Mouse (Mus musculus): Measurements from ENCODE around the gene Cdk5r1.

The Cdk5r1 gene

GRCm38 (mm10) chr11:80504519-80505385 is 27.9 kb downstream of the Cdk5r1 start:
- no peak for DNase-seq (ENCODE audit: low spot score)

DNA sequence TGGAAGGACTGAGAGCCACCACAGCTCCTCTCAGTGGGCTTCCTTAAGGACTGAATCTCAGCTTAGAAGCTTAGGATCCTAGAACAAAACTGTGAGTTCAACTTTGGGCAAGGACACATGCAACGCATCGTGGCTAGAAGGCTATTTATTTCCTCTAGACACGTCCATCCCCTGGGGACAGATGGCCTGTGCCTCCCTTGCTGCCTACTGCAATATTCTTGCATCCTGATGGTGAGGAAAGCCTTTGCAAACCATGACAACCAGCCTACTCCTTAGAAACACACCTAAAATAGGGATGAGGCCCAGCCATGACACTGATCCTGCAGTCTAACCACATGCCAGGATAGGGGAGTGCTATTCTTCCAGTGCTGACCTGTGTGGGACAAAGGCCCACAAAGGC is 28.8 kb downstream of the Cdk5r1 start:
- DNase-seq (ENCODE audit: low spot score), result no peak

DNA sequence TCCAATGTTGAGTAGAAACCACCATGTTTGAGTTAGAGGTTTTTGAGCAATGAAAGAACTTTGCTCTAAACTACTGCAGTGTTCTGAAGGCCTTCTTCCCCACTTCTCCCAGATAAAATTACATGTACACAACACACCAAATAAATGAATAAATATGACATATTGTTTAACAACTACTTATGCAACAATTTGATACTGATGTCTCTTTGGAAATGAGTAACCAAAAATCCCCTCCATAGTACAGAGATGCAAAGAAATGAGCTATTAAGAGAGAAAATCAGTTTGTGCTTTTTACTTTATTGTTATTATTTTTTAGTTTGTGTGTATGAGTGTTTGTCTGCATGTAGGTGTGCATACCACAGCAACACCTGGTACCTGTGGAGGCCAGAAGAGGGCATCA is 29.7 kb downstream of the Cdk5r1 start:
- no peak for DNase-seq (ENCODE audit: low spot score)

- DNase-seq (ENCODE audit: low spot score), result no peak
Observed at GRCm38 (mm10) chr11:80507791-80508190, 31.0 kb downstream of the Cdk5r1 start.

DNA sequence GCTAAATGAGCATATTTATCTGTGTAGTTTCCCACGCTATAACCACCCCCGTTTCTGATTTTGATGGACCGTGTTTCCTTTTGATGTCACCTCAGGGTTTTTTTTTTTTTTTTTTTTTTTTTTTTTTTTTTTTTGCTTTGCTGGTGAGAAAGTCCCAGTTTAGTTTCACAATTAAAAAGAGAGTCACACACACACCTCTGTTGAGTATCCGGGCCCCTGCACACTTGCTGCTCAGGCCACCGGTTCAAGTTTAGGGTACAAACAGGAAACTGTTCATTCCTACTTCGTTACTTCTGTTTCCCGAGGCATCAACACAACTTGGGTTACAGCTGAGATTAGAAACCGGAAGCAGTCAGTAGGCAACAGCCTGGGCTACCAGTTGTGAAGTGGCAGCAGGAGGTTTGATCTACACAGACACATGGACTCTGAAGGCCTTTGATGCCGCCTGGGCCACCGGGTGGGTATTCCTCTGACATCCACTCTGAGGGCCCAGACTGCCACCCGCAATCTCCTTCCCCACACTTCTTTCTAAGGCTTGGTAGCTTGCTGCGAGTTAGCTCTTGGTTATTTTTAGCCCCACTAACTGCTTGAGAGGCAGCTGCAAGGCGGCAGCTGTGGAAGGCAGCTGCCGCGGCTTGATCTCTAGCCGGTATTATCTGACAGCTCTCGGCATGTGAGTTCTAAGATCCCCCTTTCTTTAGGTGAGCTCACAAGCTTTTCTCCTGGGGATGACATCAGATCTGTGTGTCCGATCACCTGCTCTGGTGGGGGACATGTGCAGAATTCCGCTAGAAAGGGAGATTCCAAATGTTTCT is 31.7 kb downstream of the Cdk5r1 start:
- DNase-seq (ENCODE audit: low spot score), result no peak

- DNase-seq (ENCODE audit: low spot score), result no peak
Observed at GRCm38 (mm10) chr11:80509176-80509506, 32.3 kb downstream of the Cdk5r1 start.

DNA sequence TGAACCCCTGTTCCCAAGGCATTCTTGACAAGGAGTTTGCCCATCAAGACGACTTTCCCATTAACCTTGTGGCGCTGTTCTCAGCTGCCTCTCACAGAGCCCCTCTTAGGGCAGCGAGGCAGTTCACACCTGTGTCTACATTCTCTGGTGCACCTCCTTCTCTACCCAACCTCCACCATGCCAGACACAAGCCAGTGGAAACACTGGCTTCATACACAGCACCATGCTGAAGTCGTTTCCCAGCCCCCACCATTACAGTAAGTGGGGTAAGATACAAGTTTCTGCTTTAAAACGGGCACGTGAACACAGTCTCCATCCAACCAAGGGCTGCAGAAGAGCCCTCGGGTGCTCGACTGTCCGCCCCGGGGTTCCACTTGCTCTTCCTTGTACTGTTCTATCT is 33.3 kb downstream of the Cdk5r1 start:
- no peak for DNase-seq (ENCODE audit: low spot score)

DNA sequence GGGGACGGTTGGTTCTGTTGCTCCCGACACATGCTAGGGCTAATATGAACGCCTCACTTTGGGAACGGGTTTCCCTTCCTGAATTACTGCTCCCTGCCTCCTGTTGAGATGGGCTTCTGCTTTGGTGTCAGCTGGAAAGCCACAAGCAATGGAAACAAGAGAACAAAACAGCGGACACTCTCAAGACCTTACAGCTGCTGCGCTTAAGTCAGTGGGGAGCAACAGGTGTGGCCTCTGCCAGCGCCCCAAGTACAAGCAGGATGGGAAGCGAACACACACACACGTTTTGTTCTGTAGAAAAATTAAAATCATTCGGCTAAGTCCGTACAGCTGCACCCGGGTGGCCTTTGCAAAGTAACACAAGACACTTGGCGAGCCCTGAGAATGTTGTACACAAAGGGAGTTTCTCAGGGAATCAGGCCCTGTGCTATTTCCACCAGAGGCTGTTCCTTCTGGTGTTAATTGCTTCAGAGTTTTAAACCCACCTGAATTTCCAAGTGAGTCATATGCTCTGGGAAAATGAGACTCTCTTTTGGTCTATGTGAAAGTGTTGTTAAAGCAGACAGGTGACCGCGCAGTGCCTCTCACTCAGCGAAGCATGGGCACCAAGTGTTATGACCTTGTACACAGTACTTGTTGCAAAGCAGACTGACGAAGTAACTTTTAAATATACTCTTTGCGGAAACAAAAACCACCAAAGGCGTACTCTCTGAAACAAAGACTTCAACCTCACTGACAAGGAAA is 35.7 kb downstream of the Cdk5r1 start:
- DNase-seq (ENCODE audit: low spot score), result no peak

DNA sequence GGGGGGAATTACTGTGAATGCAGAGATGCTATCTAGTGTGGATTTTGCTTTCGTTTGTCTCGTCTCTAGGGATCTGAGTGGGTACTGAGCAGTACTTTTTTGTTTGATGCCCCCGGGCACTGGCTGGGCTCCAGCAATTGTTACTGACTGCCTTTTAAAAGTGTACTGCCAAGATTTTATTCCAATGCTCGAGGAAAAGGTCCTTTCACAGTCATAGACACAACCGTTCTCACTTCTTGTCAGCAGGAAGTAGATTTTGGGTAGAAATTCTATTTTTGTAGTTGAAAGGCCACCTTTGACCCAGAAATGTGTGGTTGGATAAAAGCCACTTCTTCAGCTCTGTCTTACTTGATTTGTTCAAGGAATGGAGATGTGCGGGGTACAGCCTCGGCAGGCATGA is 37.0 kb downstream of the Cdk5r1 start:
- no peak for DNase-seq (ENCODE audit: low spot score)

DNA sequence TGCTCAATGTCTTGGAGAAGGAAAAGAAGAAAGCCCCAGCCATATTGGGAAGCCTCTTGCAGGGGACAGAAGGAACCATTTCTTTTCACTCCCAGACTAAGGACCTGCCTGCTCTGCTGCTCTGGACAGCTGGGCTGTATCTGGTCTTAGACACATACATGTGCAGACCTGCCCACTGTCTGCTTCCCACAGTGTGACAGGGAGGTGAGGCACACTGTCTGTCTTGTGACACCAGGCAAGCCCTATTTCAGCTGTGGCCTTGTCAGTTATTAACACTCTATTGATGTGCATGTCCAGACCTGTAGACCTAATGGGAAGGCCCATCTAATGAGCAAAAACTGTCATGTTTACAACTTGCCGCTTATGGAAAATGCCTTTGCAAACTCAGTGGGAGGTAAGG is 38.5 kb downstream of the Cdk5r1 start:
- no peak for DNase-seq (ENCODE audit: low spot score)

- no peak for DNase-seq (ENCODE audit: low spot score)
Observed at GRCm38 (mm10) chr11:80515895-80516294, 39.1 kb downstream of the Cdk5r1 start.

DNA sequence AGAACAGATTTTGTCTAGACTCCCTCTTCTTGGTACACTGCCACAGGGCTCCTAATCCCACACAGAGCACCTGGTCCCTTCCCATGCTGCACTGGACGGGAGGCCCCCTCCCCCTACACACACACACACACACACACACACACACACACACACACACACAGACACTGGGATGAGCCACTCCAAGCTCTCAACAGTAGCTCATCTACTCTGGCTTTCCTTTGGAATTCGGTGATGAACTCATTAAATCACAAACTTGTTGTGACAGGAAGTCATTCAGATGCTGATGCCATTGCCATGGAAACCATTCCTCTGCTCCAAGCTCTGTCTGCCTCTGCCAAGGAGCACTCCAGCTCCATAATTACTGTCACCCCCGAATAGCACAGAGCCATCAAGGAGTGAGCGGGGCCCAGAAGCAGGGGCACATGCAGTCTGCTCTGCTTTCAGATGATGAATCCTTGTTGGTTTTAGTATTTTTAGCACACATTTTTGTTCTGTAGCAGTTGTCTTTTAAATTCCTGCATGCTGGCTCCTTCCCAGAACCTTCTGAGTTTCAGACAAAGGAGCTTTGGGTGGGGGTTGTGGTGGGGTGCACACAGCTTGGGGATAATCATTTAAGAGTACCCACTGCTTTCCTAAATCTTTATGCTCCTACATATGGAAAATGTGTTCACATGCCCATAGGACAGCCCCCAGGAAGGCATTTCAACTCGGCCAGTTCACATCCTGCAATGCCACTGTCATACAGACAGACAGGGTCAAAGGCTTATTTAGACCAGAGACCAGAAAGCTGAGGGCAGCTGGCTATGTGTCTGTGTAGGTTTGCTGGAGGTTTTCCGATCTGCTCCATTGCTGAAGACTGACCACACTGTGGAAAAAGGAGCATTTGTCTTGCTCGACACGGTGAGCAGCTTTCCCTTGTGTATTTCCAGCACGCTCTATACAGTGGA is 41.9 kb downstream of the Cdk5r1 start:
- no peak for DNase-seq (ENCODE audit: low spot score)

GRCm38 (mm10) chr11:80521148-80521547 is 44.3 kb downstream of the Cdk5r1 start:
- no peak for DNase-seq (ENCODE audit: low spot score)

DNA sequence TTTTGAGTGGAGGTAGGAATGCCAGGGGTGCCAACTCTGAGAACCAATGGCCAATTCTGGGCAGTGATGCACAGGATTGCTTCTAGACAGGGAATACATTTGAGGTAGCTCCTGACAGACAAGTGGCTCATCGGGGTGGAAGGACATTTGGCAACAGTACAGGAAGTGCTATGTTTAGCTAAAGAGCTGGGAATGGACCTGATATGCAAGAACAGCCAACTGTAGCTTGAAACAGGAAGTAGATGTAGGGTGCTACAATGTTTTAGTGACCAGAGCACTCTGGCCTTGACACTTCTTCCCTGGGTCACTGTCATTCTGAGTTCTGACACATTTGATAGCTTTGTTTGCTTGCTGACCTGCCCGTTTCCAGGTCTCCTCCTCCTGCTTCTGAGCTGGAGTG is 46.0 kb downstream of the Cdk5r1 start:
- no peak for DNase-seq (ENCODE audit: low spot score)

DNA sequence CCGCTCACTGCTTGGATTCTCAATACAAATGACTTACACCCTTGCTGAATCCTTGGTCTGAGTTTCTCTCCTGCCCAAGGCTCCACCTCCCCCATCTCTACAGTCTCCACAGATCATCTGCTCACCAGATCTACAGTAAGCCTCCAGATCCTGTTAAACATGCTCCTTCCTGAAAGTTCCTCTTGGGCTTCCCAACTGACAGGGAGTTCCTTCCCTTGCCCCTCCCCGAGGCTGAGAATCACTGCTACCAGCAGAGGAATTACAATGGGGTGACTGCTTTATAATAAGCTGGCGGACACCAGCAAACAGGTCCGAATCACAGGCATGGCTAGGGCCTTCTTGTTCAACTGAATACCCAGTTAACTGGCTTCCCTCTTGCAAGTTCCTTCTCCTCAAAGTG is 46.6 kb downstream of the Cdk5r1 start:
- no peak for DNase-seq (ENCODE audit: low spot score)

DNA sequence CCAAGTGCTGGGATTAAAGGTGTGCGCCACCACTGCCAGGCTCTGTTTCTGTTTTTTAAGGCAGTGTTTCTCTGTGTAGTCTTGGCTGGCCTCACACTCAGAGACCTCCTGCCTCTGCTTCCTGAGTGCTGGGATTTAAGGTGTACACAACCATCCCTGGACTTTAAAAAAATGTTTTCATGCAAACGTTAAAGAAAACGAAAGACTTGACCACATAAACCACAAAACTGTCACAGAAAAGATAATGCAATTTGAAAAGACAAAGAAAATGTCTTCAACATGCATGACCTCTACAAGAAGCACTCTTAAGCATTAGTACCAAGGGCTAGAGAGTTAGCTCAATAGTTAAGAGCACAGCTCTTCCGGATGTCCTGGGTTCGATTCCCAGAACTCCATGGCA is 47.4 kb downstream of the Cdk5r1 start:
- no peak for DNase-seq (ENCODE audit: low spot score)

GRCm38 (mm10) chr11:80527697-80528096 is 50.9 kb downstream of the Cdk5r1 start:
- DNase-seq (ENCODE audit: low spot score), result no peak

DNA sequence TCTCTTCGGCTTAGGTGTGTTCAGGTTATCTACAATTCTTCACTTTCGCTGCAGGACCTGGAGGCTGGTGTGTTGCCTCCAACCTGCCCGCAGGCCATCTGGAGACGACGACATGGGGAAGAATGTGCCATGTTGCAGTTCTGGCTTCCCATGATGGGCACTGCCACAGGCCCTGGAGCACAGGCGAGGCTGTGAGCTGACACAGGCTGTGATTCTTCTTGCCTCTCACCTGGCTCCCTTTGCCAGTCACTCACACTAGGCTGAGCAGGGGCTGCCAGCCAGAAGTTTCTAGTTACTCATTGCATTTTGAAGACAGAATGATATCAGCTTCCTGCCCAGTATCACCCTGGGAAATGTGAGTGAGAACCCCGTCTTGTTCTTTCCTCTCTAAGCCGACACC is 52.3 kb downstream of the Cdk5r1 start:
- DNase-seq (ENCODE audit: low spot score), result no peak

Measured in ovary, adult 18-20 months (tissue).